Mouse (Mus musculus): Measurements from ENCODE around the gene Dcaf15. TPM values are rescaled to one million over a fixed set of nuclear protein-coding genes. Genes with fewer than 3 reads are reported as not detected.

Gene Dcaf15
- total RNA-seq, 2 experiments from 2014 or later, result 9.5 to 11.2 TPM

DNA sequence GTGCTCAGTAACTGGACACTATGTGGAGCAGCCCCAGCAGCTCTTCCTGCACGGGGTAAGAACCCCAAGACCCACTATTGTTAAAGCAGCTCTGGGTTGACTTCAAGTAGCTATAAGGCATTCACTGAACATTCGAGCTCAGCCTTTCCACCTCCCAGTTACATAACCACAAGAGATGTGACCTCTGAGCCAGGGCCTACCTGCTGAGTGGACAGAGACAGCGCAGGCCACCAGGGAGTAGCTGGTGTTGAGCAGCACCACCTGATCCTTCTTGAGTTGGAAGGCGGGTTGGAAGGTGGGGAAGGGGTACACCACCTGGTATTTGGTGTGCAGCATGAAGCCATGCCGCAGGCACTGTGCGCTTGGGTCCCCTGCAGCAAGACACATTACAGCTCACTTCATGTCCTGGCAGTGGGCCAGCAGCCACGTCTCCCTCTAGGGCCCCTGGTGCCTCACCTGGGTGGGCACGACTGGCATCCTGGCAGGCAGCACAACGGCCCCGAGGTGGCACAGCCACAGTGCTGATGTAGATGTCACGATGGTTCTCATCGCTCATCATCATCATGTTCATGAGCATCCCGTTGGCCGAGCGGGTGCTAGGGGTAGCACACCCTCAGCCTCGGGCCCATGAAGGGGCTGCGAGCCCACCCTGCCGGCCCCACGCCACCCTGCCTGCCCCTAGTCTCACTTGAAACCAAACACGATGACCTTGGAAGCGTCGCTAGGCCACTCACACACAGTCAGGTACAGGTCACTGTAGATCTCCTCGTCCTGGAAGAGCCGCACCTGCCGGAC is 2.9 kb downstream of the Dcaf15 start:
- no peak for DNase-seq

DNA sequence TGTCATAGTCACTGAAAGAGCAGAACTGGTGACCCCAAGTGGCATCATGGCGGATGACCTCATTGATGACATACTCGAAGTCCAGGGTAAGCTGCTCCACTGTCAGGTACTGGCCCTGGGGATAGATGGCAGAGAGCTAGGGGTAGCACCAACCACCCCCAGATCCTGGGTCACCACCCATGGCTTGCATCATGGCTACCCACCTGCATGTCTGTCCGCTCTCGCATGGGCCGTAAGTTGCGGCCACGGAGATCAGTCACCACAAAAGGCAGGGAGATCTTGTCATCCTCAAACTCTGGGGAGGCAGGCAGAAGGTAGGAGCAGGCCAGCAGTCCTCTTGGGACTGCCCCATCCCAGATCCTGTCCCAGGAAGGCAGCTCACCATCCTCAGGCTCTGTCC is 6.2 kb downstream of the Dcaf15 start:
- no peak for DNase-seq

GRCm38 (mm10) chr8:84096061-84096460 is 8.5 kb downstream of the Dcaf15 start:
- DNase-seq, result no peak

- DNase-seq, result no peak
Observed at GRCm38 (mm10) chr8:84090585-84090984, 14.0 kb downstream of the Dcaf15 start.

DNA sequence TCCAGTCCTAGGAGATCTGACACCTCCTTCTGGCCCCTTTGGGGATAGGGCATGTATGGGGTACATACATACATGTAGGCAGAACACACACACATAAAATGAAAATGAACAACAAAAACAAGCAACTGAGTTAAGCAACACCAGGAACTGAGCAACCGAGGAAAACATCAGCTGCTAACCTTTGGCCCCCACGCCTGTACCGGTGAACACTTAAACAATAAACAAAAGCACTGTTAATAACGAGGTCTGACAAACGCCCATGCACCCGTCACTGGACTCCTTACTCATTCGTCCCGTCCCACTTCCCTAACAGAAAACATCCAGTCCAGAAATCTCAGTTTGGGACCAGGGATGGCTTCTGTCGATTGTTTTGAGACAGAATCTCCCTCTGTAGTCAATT is 15.3 kb downstream of the Dcaf15 start:
- DNase-seq, result no peak

DNA sequence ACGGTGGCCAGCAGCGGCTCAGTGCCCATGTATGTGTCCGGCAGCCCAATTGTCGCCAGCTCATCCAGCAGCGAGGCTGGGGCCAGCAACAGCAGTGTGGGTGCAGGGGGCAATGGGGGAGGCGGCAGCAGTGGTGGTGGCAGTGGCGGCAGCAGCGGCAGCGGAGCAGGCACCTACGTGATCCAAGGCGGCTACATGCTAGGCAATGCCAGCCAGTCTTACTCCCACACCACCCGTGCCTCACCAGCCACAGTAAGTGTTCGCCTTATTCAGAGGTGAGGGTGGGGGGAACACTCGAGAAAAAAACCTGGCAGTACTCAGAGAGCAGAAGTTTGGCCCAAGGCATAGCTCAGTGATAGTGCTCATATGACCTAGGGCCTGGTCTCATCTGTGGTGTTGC is 16.7 kb downstream of the Dcaf15 start:
- DNase-seq, result no peak

GRCm38 (mm10) chr8:84087156-84087555 is 17.4 kb downstream of the Dcaf15 start:
- no peak for DNase-seq

DNA sequence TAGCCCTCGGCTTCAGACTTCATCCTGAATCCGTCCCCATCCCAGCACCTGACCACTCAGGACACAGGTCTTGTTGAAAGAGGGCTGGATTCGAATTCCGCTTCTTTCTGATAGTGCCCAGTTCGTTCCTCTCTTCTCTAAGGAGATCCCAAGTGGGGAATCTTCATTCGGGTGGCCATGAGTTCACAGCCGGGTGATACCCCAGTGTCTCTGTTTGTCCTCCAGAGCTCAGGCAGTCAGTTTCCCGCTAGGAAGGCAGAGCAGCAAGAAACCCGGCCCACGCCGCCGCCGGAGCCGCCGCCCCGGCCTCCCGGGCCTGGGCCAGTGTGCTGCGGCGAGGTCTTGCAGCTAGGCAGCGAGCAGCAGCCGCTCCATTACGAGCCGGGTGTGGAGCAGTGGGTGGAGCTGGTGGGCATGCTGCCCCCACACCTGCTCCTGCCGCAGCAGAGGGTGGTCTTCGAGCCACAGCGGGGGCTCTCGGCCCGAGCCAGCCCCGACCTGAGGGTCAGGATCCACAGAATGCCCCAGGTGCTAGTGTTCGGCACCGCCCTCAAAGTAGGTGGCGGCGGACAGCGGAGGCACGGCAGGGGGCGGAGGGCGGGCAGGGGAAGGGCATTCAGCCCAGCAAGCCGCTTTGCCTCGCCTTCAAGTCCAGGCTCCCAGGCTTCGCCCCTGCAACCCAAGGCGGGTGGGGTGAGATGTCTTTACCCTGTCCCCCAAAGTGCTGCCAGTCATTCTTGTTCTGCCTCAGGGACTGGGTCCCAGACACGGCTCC is 20.0 kb downstream of the Dcaf15 start:
- DNase-seq, result no peak

GRCm38 (mm10) chr8:84083829-84084241 is 20.7 kb downstream of the Dcaf15 start:
- peak; percentile 47 for DNase-seq

GRCm38 (mm10) chr8:84079206-84079605 is 25.4 kb downstream of the Dcaf15 start:
- DNase-seq, result no peak

DNA sequence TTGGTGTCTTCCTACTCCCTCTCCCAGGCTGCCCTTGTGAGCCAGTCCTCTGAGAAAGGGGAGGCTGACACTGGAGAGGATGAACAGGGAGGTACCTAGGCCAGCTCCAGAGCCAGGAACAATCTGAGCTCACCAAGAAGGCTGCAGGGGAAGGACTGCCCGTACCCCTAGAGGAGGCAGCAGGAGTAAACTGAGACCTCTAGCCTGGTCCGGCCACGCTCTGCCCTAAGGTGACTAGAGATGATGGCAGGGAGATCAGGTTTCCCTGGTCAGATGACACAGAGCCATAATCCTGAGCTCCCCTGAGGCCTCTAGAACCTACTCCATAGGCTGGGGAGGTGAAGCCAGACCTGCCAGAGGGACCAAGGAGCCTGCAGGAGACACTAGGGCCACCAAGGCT is 27.7 kb downstream of the Dcaf15 start:
- no peak for DNase-seq

GRCm38 (mm10) chr8:84076412-84076811 is 28.2 kb downstream of the Dcaf15 start:
- no peak for DNase-seq

DNA sequence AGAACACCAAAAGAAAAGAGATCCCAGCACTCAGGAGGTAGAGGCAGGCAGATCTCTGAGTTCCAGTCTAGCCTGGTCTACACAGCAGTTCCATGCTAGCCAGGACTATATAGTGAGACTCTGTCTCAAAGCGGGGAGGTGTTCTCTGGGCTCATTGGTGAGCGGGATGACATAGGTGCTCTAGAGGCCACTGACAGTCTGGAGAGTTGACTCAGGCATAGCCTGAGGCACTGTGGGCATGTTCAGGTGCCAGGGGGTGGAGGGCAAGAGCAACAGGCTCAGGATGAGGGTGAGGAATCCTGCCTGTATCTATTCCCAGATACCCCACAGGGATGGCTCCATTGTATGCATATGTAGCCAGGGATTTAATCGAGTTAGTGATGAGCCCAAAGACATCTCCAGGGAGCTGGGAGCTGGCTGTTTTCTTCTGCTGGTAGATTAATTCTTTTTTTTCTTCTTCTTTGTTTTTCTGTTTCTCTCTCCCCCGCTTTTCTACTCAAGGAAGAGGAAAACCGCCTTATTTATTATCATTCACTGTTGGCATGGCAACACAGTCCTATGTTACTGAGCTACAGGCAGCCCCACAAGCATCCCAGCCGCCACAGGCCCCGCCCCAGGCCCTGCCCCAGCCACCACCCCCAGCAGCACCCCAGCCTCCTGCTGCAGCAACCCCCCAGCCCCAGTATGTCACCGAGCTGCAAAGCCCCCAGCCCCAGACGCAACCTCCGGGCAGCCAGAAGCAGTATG is 31.2 kb downstream of the Dcaf15 start:
- DNase-seq, result no peak

- DNase-seq, result no peak
Observed at GRCm38 (mm10) chr8:84072321-84072720, 32.2 kb downstream of the Dcaf15 start.

DNA sequence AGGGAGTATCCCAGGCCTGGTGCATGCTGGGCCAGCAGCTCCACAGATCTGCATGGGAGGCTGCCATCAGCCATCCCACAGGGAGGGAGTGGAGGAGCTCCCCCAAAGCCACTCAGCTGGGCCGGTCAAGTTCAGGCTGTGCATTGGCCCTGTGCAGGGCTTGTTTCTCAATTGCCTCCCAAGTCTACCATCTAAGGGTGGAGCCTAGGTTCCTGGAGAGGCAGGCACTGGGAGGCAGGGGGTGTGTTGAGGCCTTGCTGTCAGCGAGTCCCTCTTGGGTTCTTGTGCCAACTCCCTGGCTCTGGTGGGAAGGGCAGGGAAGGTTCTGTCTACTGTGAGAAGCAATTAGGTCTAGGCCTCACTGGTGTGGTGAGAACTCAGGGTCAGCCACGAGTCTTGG is 32.6 kb downstream of the Dcaf15 start:
- DNase-seq, result no peak

DNA sequence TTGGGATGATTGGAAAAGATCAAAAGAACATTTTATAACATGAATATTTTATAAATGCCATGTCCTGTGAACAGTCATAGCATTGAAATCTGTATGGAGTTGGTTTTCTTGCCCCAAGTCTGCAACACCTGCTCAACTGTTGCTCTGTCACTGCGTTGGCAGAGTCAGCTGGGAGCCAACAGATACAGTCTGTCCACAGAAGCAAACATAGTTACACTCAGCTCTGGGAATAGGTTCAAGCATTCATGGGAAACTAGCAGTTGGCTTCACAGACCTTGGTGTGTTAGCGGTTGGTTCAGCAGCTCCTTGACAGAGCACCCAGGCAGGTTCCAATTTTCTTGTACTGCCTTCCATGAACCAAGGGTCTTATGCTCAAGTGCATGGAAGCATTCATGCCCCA is 33.9 kb downstream of the Dcaf15 start:
- no peak for DNase-seq

GRCm38 (mm10) chr8:84070241-84070640 is 34.3 kb downstream of the Dcaf15 start:
- DNase-seq, result no peak

GRCm38 (mm10) chr8:84069750-84070149 is 34.8 kb downstream of the Dcaf15 start:
- DNase-seq, result no peak

DNA sequence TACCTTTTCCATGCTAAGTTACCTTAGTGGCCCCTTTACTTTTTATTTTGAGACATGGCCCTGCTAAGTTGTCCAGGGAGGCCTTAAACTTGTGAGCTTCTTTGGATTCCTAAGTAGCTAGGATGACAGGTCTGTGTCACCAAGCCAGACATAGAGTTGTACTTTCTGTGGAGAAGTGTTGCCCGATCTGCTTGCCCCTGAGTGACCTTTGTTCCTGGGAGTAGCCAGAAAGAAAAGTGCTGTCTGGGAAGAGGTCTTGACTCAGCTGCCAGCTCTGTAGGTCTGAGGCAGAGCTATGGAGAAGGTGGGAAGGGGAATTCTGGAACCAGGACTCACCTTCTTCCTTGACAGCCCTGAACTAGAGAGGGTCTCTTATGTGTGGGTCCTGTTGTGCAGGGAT is 35.4 kb downstream of the Dcaf15 start:
- no peak for DNase-seq

- no peak for DNase-seq
Observed at GRCm38 (mm10) chr8:84068316-84069035, 36.1 kb downstream of the Dcaf15 start.

DNA sequence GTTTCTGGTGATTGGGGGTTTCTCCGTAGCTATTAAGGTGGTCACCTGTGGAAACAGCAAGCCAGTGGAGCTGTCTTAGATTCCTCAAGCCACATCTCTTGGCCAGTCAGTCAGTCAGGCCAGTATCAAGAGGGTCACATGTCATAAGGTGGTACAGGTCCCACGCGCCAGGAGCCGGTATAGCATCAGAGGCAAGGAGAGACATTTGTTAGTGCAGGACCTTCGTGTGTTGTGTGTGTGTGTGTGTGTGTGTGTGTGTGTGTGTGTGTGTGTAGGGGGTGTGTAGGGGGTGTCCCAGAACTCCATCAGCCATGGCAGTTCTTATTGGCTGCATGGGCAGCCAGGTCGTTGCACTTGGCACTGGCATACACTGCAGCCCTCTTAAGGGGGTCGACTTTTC is 36.7 kb downstream of the Dcaf15 start:
- DNase-seq, result no peak

DNA sequence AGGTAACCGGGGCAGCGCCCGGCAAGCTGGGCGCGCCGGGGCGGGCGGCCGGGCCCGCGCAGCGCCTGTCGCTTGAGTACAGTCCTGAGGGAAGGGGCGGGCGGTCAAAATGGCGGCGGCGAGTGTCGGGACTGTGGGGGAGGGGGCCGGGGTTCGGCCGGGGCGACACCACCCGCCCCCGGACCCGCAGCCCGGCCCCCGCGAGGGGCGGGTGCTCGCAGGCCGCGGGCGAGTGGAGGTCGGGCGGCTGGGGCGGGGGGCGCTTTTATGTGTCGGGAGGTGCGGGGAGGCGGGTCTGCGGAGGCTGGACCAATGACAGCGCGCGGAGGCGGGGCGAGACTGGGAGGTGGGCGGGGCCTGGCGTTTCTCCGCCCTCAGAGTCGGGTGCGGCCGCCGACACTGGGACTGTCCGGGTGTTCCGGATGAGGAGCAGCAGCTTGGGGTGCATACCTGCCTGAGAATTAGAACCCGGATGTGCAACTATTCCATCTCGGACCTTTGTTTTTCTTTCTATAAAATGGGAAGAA is 37.5 kb downstream of the Dcaf15 start:
- peak; percentile 98 for DNase-seq

Measured in gastrocnemius, postnatal 10 days (tissue).